Mouse (Mus musculus) activated CD4-positive, CD25-positive, alpha-beta regulatory T cell, adult 9 weeks (primary cell): ENCODE measurements around the gene Rab33a. TPM values are rescaled to one million over a fixed set of nuclear protein-coding genes. Genes with fewer than 3 reads are reported as not detected.

Experiments
- polyA plus RNA-seq: library from polyadenylated mRNA; unstranded; fragments of 100-300 nt; shearing (Covaris generic); gene quantifications from one replicate; pipeline ENCODE4 v1.2.1, GENCODE M21; 2017

Rab33a gene
- 0.24 TPM for polyA plus RNA-seq

DNA sequence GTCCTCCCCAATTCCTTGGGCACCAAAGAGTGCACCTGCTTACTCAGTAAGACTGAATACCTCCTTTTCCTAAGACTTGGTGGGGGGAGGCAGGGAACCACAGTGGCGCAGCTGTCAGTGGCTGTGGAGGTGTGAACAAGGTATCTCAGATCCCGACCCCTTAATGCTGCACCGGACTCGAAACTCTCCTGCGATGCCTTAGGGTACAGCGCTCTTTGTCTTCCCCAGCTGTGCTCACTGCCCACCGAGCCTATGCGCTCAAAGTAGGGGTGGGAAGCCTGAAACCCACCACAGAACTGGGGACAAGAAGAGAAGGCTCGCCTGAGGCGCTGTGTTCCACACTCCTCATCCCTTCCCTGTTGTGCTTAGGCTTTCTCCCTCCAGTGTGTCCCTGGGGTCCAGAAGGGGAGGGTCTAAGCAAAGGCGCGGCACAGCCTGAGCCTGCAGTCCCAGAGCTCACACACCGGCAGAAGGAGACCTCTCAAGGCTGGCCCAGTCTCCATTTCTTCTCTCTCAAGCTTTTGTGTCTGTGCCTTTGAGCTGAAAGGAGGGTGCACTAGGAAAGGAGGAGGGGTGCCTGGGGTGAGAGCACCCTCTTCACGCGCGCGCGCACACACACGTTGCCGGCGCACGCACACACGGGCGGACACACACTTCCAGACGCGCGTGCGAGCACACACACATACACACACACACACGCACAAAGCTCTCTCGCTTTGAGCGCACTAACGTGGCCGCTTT, at the start of gene Rab33a:
TSS of gene Rab33a (plus strand) at position 478 of the 741 bp plus-strand sequence.

DNA sequence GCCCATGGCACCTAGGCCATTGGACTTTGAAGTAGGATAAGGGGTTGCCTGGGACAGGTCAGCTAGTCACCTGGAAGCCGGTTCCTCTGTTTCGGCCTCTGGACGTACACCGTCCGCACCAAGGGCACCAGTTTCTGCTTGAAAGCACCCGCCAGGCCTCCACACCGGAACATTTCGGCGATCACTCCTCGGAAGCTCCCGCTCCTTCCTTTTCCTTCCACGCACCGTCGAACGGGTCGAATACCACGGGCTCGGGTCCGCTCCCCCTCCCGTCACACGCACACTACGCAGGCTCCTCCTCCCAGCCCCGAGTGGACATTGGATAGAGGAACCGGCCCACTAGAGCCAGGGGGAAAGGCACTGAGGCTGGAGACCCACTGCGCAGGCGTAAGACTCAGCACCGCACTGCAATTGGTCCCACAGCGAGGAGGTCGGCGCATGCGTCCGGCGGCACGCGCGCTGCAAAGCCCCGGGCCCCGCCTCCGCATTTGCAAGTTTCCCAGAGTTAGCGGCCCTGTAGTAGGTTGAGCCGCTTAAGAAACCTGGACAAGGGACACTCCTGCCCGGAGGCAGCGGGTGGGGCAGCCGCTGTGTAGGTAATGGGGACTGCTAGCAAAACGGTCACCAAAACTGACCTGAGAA, 5.8 kb upstream of the Rab33a start, which contains the start of gene Aifm1:
TSS of gene Aifm1 (minus strand) at position 398 of the 642 bp plus-strand sequence.

Other genes with a start within 250 kb of the Rab33a start
- gene Bcorl1, start 177.9 kb upstream of the Rab33a start, polyA plus RNA-seq = 2.8 TPM
- 29.2 TPM for gene Elf4, start 56.2 kb upstream of the Rab33a start, polyA plus RNA-seq
- 51.4 TPM for gene Aifm1, start 5.7 kb upstream of the Rab33a start, polyA plus RNA-seq
- gene Zfp280c, start 75.2 kb downstream of the Rab33a start, polyA plus RNA-seq = 14.8 TPM
- 13.4 TPM for gene Slc25a14, start 104.1 kb downstream of the Rab33a start, polyA plus RNA-seq
- gene Gpr119, start 155.2 kb downstream of the Rab33a start, polyA plus RNA-seq = not detected
- 17.1 TPM for gene Rbmx2, start 175.7 kb downstream of the Rab33a start, polyA plus RNA-seq